Mouse (Mus musculus) liver, embryonic 14.5 days (tissue): ENCODE data around the gene Sik2.

Experiments
- CTCF ChIP-seq: IDR thresholded peaks from 2 replicates; pipeline ENCODE4 v1.5.1; 2016; ENCODE audit warnings: antibody characterized with exemption, low read depth, control low read depth
- EP300 ChIP-seq: IDR thresholded peaks from 2 replicates; pipeline ENCODE4 v1.6.1; 2016; ENCODE audit warnings: antibody characterized with exemption, low read depth

GRCm38 (mm10) chr9:50886870-50887269 is 122.0 kb downstream of the Sik2 start:
- TF ChIP-seq CTCF (no peak), EP300 (no peak)
